Mouse (Mus musculus): ENCODE measurements around the gene Spa17. TPM values are rescaled to one million over a fixed set of nuclear protein-coding genes. Genes with fewer than 3 reads are reported as not detected.
A peak's percentile ranks its signal among the peaks of the same experiment; 100 is the strongest.

Spa17 gene
- polyA plus RNA-seq, 1 experiment from 2014 or later: 9.6 TPM

DNA sequence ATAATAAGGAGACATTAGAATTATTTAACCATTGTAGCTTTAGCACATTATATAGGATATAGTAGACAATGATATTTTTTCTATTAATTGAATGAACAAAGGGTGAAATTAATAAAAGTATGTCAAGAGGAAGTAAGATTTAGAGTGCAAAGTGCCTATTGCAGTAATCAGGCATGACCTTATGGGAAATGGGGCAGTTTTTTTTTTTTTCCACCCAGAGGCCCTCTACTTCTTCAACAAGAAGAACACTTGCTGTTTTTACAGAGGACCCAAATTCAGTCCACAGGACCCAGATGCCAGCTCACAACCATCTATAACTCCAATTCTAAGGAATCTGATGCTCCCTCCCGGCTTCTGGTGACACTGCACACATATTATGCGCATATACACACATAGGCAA, 52.9 kb downstream of the Spa17 start:
- 89% methylated on average over 2 of the region's 2 CpGs for WGBS
- H3K4me1 ChIP-seq (ENCODE audit: control insufficient read depth, insufficient read depth, low read depth, low read length): no peaks in the 10 kb centered on the region
- H3K9ac ChIP-seq (ENCODE audit: low read depth, low read length): no peak overlapping the region
- no peaks in the 10 kb centered on the region for H3K9me3 ChIP-seq (ENCODE audit: control insufficient read depth, low read length)
- no peak overlapping the region for H3K4me2 ChIP-seq (ENCODE audit: low read length)
- ATAC-seq: no peak
- H3K27me3 ChIP-seq (replicated peaks; ENCODE audit: control insufficient read depth, insufficient read depth, low read length): no peaks in the 10 kb centered on the region
- H3K36me3 ChIP-seq (ENCODE audit: control insufficient read depth, insufficient read depth, low read length): no peaks in the 10 kb centered on the region
- no peak overlapping the region for H3K27ac ChIP-seq (ENCODE audit: low read depth, low read length)
- H3K4me3 ChIP-seq (ENCODE audit: low read length): no peak overlapping the region

GRCm38 (mm10) chr9:37556366-37556765, 57.2 kb downstream of the Spa17 start:
- 69% methylated on average over 3 of the region's 3 CpGs for WGBS
- Histone ChIP-seq H3K4me3 (ENCODE audit: low read length) (no peak overlapping the region), H3K27ac (ENCODE audit: low read depth, low read length) (no peak overlapping the region), H3K27me3 (replicated peaks; ENCODE audit: control insufficient read depth, insufficient read depth, low read length) (peaks cover 12% of the 10 kb centered on the region), H3K4me1 (ENCODE audit: control insufficient read depth, insufficient read depth, low read depth, low read length) (peaks cover 11% of the 10 kb centered on the region), H3K4me2 (ENCODE audit: low read length) (no peak overlapping the region), H3K36me3 (ENCODE audit: control insufficient read depth, insufficient read depth, low read length) (no peaks in the 10 kb centered on the region), H3K9ac (ENCODE audit: low read depth, low read length) (no peak overlapping the region), H3K9me3 (ENCODE audit: control insufficient read depth, low read length) (no peaks in the 10 kb centered on the region)
- no peak for ATAC-seq

DNA sequence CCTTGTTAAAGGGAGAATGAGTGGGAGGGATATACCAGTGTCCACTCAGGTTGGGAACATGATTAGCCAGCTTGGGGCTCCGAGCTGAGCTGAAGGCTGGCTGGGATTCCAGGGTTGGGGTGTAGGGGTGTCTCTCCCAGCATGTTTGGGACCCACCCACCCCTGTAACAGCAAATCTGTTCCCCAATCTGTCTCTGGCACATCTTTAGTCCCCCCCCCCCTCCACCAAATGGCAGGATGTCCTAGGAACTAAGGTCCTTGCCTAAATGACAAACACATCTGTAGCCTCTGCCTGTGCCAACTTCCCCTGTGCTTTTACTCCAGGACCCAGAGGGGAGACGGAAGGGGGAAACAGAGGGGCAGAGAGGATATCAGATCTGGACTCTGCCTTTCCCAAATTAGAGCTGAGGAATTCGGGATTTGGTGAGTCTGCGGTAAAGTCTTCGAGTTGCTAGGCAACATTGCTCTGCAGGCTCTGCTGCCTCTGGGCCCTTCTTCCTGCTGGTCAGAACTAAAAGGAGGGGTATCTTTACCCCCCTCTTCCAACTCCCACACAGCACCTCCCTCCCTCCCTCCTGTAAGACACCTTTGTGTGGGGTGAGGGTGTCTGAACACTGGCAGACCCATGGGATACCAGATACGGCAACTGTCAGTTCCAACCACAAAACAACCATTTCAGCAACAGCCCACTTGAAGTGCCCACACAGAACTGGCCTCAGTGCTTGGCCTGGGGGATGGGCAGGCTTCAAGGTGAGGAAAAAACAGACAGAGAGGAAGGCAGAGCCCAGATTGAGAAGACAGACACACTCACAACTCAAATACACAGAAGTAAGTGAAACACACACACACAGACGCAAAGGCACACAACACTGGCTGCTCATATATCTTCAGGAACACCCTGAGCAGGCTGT, 58.4 kb downstream of the Spa17 start, which contains the start of gene Siae:
Gene Siae (plus strand): TSS at position 861 of the 911 bp plus-strand sequence.
- 28% methylated on average over 7 of the region's 7 CpGs for WGBS
- no peak within 1 kb of the TSS for H3K4me2 ChIP-seq (ENCODE audit: low read length)
- no peak within 1 kb of the TSS for H3K9ac ChIP-seq (ENCODE audit: low read depth, low read length)
- no peaks in the 10 kb centered on the region for H3K36me3 ChIP-seq (ENCODE audit: control insufficient read depth, insufficient read depth, low read length)
- no peaks in the 10 kb centered on the region for H3K9me3 ChIP-seq (ENCODE audit: control insufficient read depth, low read length)
- H3K27me3 ChIP-seq (replicated peaks; ENCODE audit: control insufficient read depth, insufficient read depth, low read length): peaks cover 21% of the 10 kb centered on the region
- H3K27ac ChIP-seq (ENCODE audit: low read depth, low read length): no peak within 1 kb of the TSS
- H3K4me1 ChIP-seq (ENCODE audit: control insufficient read depth, insufficient read depth, low read depth, low read length): peaks cover 11% of the 10 kb centered on the region
- no peak within 1 kb of the TSS for H3K4me3 ChIP-seq (ENCODE audit: low read length)
- ATAC-seq: peak; percentile 34; the same call in 1 of the 2 replicates

DNA sequence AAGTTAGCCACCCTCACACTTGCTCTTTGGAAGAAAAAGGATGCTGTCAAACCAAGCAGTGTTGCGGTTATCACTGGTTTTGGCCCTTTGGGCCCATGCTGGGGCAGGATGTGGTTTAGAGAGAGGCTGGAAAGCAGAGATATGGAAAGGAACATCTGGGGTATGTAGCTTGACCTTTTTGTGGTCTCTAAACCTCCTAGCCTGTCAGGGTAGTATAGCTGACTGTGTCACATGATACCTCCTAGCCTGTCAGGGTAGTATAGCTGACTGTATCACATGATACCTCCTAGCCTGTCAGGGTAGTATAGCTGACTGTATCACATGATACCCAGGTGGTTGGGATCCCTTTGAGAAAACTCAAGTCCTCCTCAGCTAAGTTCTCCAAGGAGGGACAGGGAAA, 59.2 kb downstream of the Spa17 start:
- Histone ChIP-seq H3K4me2 (ENCODE audit: low read length) (no peak overlapping the region), H3K27me3 (replicated peaks; ENCODE audit: control insufficient read depth, insufficient read depth, low read length) (peaks cover 23% of the 10 kb centered on the region), H3K4me3 (ENCODE audit: low read length) (no peak overlapping the region), H3K9me3 (ENCODE audit: control insufficient read depth, low read length) (no peaks in the 10 kb centered on the region), H3K4me1 (ENCODE audit: control insufficient read depth, insufficient read depth, low read depth, low read length) (peaks cover 11% of the 10 kb centered on the region), H3K36me3 (ENCODE audit: control insufficient read depth, insufficient read depth, low read length) (no peaks in the 10 kb centered on the region), H3K27ac (ENCODE audit: low read depth, low read length) (no peak overlapping the region), H3K9ac (ENCODE audit: low read depth, low read length) (no peak overlapping the region)
- 94% methylated on average over 1 of the region's 1 CpGs for WGBS
- no peak for ATAC-seq

Other genes starting within 250 kb of the Spa17 start
- gene Hepacam, start 246.4 kb downstream of the Spa17 start, polyA plus RNA-seq (2015; fragmentation: Nextera tagmentation; extraction: Ambion mirVana): 42.0 and 46.2 TPM in 2 replicates
- 5.5 and 8.6 TPM in 2 replicates for gene Robo4, start 211.8 kb downstream of the Spa17 start, polyA plus RNA-seq (2015; fragmentation: Nextera tagmentation; extraction: Ambion mirVana)
- 7.3 and 12.1 TPM in 2 replicates for gene Robo3, start 180.5 kb downstream of the Spa17 start, polyA plus RNA-seq (2015; fragmentation: Nextera tagmentation; extraction: Ambion mirVana)
- gene Msantd2, start 124.4 kb downstream of the Spa17 start, polyA plus RNA-seq (2015; fragmentation: Nextera tagmentation; extraction: Ambion mirVana): 24.4 and 28.9 TPM in 2 replicates
- 44.6 and 47.6 TPM in 2 replicates for gene Esam, start 85.6 kb downstream of the Spa17 start, polyA plus RNA-seq (2015; fragmentation: Nextera tagmentation; extraction: Ambion mirVana)
- gene Vsig2, start 74.5 kb downstream of the Spa17 start, polyA plus RNA-seq (2015; fragmentation: Nextera tagmentation; extraction: Ambion mirVana): 0.92 and 1.1 TPM in 2 replicates
- 4.8 and 5.8 TPM in 2 replicates for gene Nrgn, start 60.8 kb downstream of the Spa17 start, polyA plus RNA-seq (2015; fragmentation: Nextera tagmentation; extraction: Ambion mirVana)
- gene Siae, start 58.0 kb downstream of the Spa17 start, polyA plus RNA-seq (2015; fragmentation: Nextera tagmentation; extraction: Ambion mirVana): 14.8 and 17.4 TPM in 2 replicates
- gene Tbrg1, start 43.6 kb upstream of the Spa17 start, polyA plus RNA-seq (2015; fragmentation: Nextera tagmentation; extraction: Ambion mirVana): 87.1 and 89.2 TPM in 2 replicates
- 0.15 and 0.51 TPM in 2 replicates for gene Panx3, start 55.5 kb upstream of the Spa17 start, polyA plus RNA-seq (2015; fragmentation: Nextera tagmentation; extraction: Ambion mirVana)
- gene Olfr160, start 102.5 kb upstream of the Spa17 start, polyA plus RNA-seq (2015; fragmentation: Nextera tagmentation; extraction: Ambion mirVana): not detected in 2 replicates
- gene Olfr874, start 131.4 kb upstream of the Spa17 start, polyA plus RNA-seq (2015; fragmentation: Nextera tagmentation; extraction: Ambion mirVana): not detected in 2 replicates
- gene Olfr875, start 158.1 kb upstream of the Spa17 start, polyA plus RNA-seq (2015; fragmentation: Nextera tagmentation; extraction: Ambion mirVana): 0.16 TPM in 1 of 2 replicates, not detected in the other
- not detected in 2 replicates for gene Olfr876, start 189.3 kb upstream of the Spa17 start, polyA plus RNA-seq (2015; fragmentation: Nextera tagmentation; extraction: Ambion mirVana)
- not detected in 2 replicates for gene Olfr877, start 240.5 kb upstream of the Spa17 start, polyA plus RNA-seq (2015; fragmentation: Nextera tagmentation; extraction: Ambion mirVana)

Measured in hindbrain, embryonic 16.5 days (tissue).